ENCODE assay signal across 17 mouse cellular contexts in genomic region chr13:101809796-101810195, GRCm38 (mm10). TPM values are rescaled to one million over a fixed set of nuclear protein-coding genes. Genes with fewer than 3 reads are reported as not detected.
DNase-seq lines count a peak whose midpoint lies in the region; ATAC-seq and TF ChIP-seq lines count a peak whose summit lies in the region.
"Had no signal": no experiment of that assay in that cellular context is flagged by ENCODE, and none has a peak within 500 bp of the region (broad histone marks: within the 10 kb centered on the region; RNA-seq: fewer than 3 reads in every experiment).

No protein-coding gene starts in this region.

- H3K27ac ChIP-seq in liver, adult 2 months (replicated peaks; ENCODE audit: insufficient read depth, low read depth, low read length) = no peak overlapping the region
- H3K27ac ChIP-seq in liver, postnatal 0 days (ENCODE audit: low read depth) = no peak overlapping the region
- no peak overlapping the region for H3K27ac ChIP-seq in embryonic facial prominence, embryonic 10.5 days (replicated peaks)
- H3K27ac ChIP-seq: embryonic facial prominence, embryonic 12.5 days; forebrain, embryonic 15.5 days; hindbrain, embryonic 15.5 days had no signal

- no peaks in the 10 kb centered on the region for H3K9me3 ChIP-seq in liver, postnatal 0 days (ENCODE audit: low read length)
- no peaks in the 10 kb centered on the region for H3K9me3 ChIP-seq in embryonic facial prominence, embryonic 10.5 days
- H3K9me3 ChIP-seq: embryonic facial prominence, embryonic 12.5 days; forebrain, embryonic 15.5 days; hindbrain, embryonic 15.5 days had no signal

- H3K36me3 ChIP-seq in liver, adult 2 months (ENCODE audit: control insufficient read depth, insufficient read depth, low read length) = no peaks in the 10 kb centered on the region
- H3K36me3 ChIP-seq in liver, postnatal 0 days (replicated peaks; ENCODE audit: insufficient read depth, low read length) = no peaks in the 10 kb centered on the region
- no peaks in the 10 kb centered on the region for H3K36me3 ChIP-seq in embryonic facial prominence, embryonic 10.5 days (replicated peaks)
- H3K36me3 ChIP-seq: embryonic facial prominence, embryonic 12.5 days; forebrain, embryonic 15.5 days; heart, embryonic 12.5 days; hindbrain, embryonic 15.5 days had no signal

- no peaks in the 10 kb centered on the region for H3K27me3 ChIP-seq in liver, adult 2 months (ENCODE audit: control insufficient read depth, insufficient read depth, low read length)
- no peaks in the 10 kb centered on the region for H3K27me3 ChIP-seq in liver, postnatal 0 days (ENCODE audit: insufficient read depth, low read length)
- 0 out of 2 replicates have a peak, but pooled peaks cover 4% of the 10 kb centered on the region for H3K27me3 ChIP-seq in embryonic facial prominence, embryonic 10.5 days (replicated peaks; ENCODE audit: low read depth, poor library complexity, severe bottlenecking)
- H3K27me3 ChIP-seq: embryonic facial prominence, embryonic 12.5 days; forebrain, embryonic 15.5 days; heart, embryonic 12.5 days; hindbrain, embryonic 15.5 days; Patski had no signal

- H3K4me2 ChIP-seq in liver, postnatal 0 days (ENCODE audit: low read depth, low read length) = no peak overlapping the region
- H3K4me2 ChIP-seq: embryonic facial prominence, embryonic 12.5 days; forebrain, embryonic 15.5 days; heart, embryonic 12.5 days; hindbrain, embryonic 15.5 days had no signal

- no peak overlapping the region for H3K4me3 ChIP-seq in liver, adult 2 months (ENCODE audit: insufficient read depth, low read depth, low read length)
- H3K4me3 ChIP-seq in liver, postnatal 0 days (ENCODE audit: low read depth, low read length) = no peak overlapping the region
- H3K4me3 ChIP-seq in embryonic facial prominence, embryonic 10.5 days = no peak overlapping the region
- H3K4me3 ChIP-seq: embryonic facial prominence, embryonic 12.5 days; forebrain, embryonic 15.5 days; heart, embryonic 12.5 days; hindbrain, embryonic 15.5 days had no signal

- DNase-seq in adrenal gland, adult 2 months = peak; percentile 62
- no peak for DNase-seq in adrenal gland, postnatal 4 days (ENCODE audit: low spot score in 2 of 2)
- DNase-seq in heart, adult 11 months = peak; percentile 88
- DNase-seq in heart, postnatal 36 days = no peak
- peak; percentile 23 for DNase-seq in liver, adult 2 months (ENCODE audit: extremely low read depth, low read depth, low spot score)
- no peak for DNase-seq in liver, postnatal 0 days
- peak; percentile 33 for DNase-seq in ZHBTc4 (ENCODE audit: low read depth, low spot score)
- no peak for DNase-seq in embryonic facial prominence, embryonic 10.5 days (ENCODE audit: low spot score)
- DNase-seq: cerebellum, adult 2 months; cerebellum, postnatal 10 days; gastrocnemius, postnatal 14 days had no signal

- 89% methylated on average over 3 of the region's 3 CpGs for WGBS in liver, adult 2 months
- 77% methylated on average over 3 of the region's 3 CpGs for WGBS in liver, postnatal 0 days (ENCODE audit: insufficient replicate concordance)
- WGBS in embryonic facial prominence, embryonic 10.5 days = 88% methylated on average over 3 of the region's 3 CpGs

- no peak for TF ChIP-seq CTCF in liver, adult 2 months (IDR thresholded peaks at IDR 0.05; ENCODE audit: low read depth, low read length)
- no peak for TF ChIP-seq CTCF in liver, postnatal 0 days (IDR thresholded peaks at IDR 0.05; ENCODE audit: low read depth)

- no peaks in the 10 kb centered on the region for H3K79me2 ChIP-seq in liver, adult 2 months (ENCODE audit: control insufficient read depth, insufficient read depth, low read length)

- no peak overlapping the region for H3K9ac ChIP-seq in liver, adult 2 months (ENCODE audit: low read depth, low read length)
- H3K9ac ChIP-seq in liver, postnatal 0 days (replicated peaks) = no peak overlapping the region
- H3K9ac ChIP-seq: embryonic facial prominence, embryonic 12.5 days; forebrain, embryonic 15.5 days; heart, embryonic 12.5 days; hindbrain, embryonic 15.5 days had no signal

- intact Hi-C loops in heart, postnatal 36 days (cut with DNase I) = no loop called here

- TF ChIP-seq POLR2A in liver, adult 2 months (IDR thresholded peaks at IDR 0.05; ENCODE audit: extremely low read depth, insufficient read depth, low read length) = no peak

- no peak for TF ChIP-seq EP300 in liver, postnatal 0 days (IDR thresholded peaks at IDR 0.05; ENCODE audit: low read depth)

- ATAC-seq in liver, postnatal 0 days = no peak
- ATAC-seq: forebrain, embryonic 15.5 days; intestine, embryonic 16.5 days; Patski had no signal

- peaks cover 6% of the 10 kb centered on the region; the same call in 1 of the 2 replicates for H3K4me1 ChIP-seq in liver, adult 2 months (ENCODE audit: control insufficient read depth, insufficient read depth, low read length)
- H3K4me1 ChIP-seq in liver, postnatal 0 days (ENCODE audit: insufficient read depth) = no peaks in the 10 kb centered on the region
- H3K4me1 ChIP-seq in embryonic facial prominence, embryonic 10.5 days = peaks cover 21% of the 10 kb centered on the region
- H3K4me1 ChIP-seq: heart, embryonic 12.5 days had no signal

RNA-seq across cellular contexts. Expression of gene Pik3r1, which starts 41.8 kb away (rescaled TPM):
- total RNA-seq in adrenal gland, adult 2 months (2021) = 100 to 1,000 TPM in 1 of 2 experiments, 10 to 100 TPM in 1; 71.0 to 125 TPM
- 12.0 and 13.4 TPM in 2 replicates for polyA plus RNA-seq in adrenal gland, adult 2 months (2012; rRNA removed)
- total RNA-seq in adrenal gland, postnatal 4 days (2021) = 100 to 1,000 TPM; 122 to 130 TPM
- total RNA-seq in heart, postnatal 36 days (2021) = 100 to 1,000 TPM; 102 to 142 TPM
- total RNA-seq in liver, adult 2 months (2014; rRNA removed) = 35.5 and 38.4 TPM in 2 replicates
- polyA plus RNA-seq in liver, adult 2 months (2012; rRNA removed) = 11.9 and 12.2 TPM in 2 replicates
- 18.0 and 18.5 TPM in 2 replicates for polyA plus RNA-seq in liver, postnatal 0 days (2015; fragmentation: Nextera tagmentation; extraction: Ambion mirVana)
- 14.7 and 18.9 TPM in 2 replicates for polyA plus RNA-seq in embryonic facial prominence, embryonic 10.5 days (2016; fragmentation: Nextera tagmentation; extraction: Ambion mirVana)

Comparison
In these comparisons a context has a peak if more than half of its experiments do, and no peak if none do; other contexts are left out.
1. DNase-seq: peak in adrenal gland, adult 2 months (single experiment), heart, adult 11 months (single experiment), liver, adult 2 months (single experiment) and ZHBTc4 (single experiment); none in adrenal gland, postnatal 4 days (0 of 2), heart, postnatal 36 days (0 of 2), liver, postnatal 0 days (single experiment) and embryonic facial prominence, embryonic 10.5 days (single experiment).